Mouse (Mus musculus) layer of hippocampus, adult 9-10 months (tissue): ENCODE data around the gene Olfr364-ps1.

Source experiments
- DNase-seq: peaks from one replicate; pipeline ENCODE4 v3.0.0; 2022; ENCODE audit warnings: low spot score

Olfr364-ps1 gene

DNA sequence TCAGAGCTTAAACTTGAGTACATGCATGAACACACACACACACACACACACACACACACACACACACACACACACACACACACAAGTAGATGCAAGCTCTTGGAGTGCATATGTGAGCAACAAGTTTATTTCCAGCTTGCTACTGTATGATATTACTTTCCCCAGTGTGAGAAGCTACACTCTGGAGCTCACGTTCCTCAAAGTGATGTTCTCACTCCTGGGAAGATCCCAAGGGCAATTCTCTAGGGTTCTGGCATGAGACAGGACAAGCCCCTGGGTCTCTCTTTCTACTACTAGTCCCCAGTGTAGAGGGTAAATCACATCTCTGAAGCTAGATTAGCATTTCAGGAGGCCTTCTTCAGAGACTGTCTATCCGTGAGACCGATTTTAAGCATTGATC, at the start of gene Olfr364-ps1:
TSS of gene Olfr364-ps1 (plus strand) at position 301 of the 400 bp plus-strand sequence.
- DNase-seq = no peak

- no peak for DNase-seq
Measured at GRCm38 (mm10) chr2:37117810-37118209, 21.3 kb upstream of the Olfr364-ps1 start, which contains the start of gene Olfr362. Olfr362 (minus strand) TSS chr2:37117910.

DNA sequence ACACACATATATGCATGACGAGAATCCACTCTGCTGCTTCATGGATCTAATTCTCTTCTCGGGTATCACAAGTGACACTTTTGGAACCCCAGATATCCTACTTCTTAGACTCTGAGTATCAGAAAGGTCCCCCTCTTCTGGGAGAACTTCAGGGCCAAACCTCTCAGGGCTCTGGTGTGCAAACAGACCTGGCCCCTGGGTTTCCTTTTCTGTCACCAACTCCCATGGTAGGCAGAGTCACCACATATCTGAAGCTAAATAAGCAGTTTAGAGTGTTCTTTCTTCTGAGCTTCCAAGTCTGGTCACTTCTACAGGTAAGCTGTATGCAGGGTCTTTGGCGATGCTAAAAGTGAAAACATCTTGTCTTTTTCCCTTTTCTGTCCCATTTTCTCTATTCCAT, 48.8 kb downstream of the Olfr364-ps1 start, which contains the start of gene Olfr365:
TSS of gene Olfr365 (plus strand) at position 301 of the 400 bp plus-strand sequence.
- DNase-seq = no peak
